Mouse (Mus musculus) gastrocnemius, postnatal 25 days (tissue): ENCODE results near the gene Adamts7. TPM values are rescaled to one million over a fixed set of nuclear protein-coding genes. Genes with fewer than 3 reads are reported as not detected.

Source experiments
- DNase-seq: peaks from one replicate; pipeline ENCODE4 v3.0.0; 2022
- total RNA-seq, 2 experiments: library from RNA; stranded (reverse); gene quantifications; 1 replicate in 1 of 2; 2 replicates in 1 of 2; pipeline ENCODE4 v1.2.3; 2021

The Adamts7 gene
- total RNA-seq, 2 experiments from 2014 or later, result 0.67 to 1.5 TPM

GRCm38 (mm10) chr9:90146869-90147268, 16.0 kb upstream of the Adamts7 start:
- no peak for DNase-seq

- peak; percentile 73 for DNase-seq
These were observed 485 bp upstream of the Adamts7 start for GRCm38 (mm10) chr9:90162243-90162925.

GRCm38 (mm10) chr9:90163749-90164095, 853 bp downstream of the Adamts7 start:
- no peak for DNase-seq

GRCm38 (mm10) chr9:90164670-90165453, 2.0 kb downstream of the Adamts7 start:
- DNase-seq, result no peak

GRCm38 (mm10) chr9:90165590-90165989, 2.7 kb downstream of the Adamts7 start:
- no peak for DNase-seq

GRCm38 (mm10) chr9:90166615-90167014, 3.7 kb downstream of the Adamts7 start:
- DNase-seq, result no peak

- DNase-seq, result no peak
These were observed 7.1 kb downstream of the Adamts7 start for GRCm38 (mm10) chr9:90169965-90170364.

GRCm38 (mm10) chr9:90171421-90171820, 8.6 kb downstream of the Adamts7 start:
- DNase-seq, result no peak

- no peak for DNase-seq
These were observed 9.9 kb downstream of the Adamts7 start for GRCm38 (mm10) chr9:90172528-90173321.

GRCm38 (mm10) chr9:90173330-90173729, 10.5 kb downstream of the Adamts7 start:
- DNase-seq, result no peak

- DNase-seq, result no peak
These were observed 16.5 kb downstream of the Adamts7 start for GRCm38 (mm10) chr9:90179409-90179808.

GRCm38 (mm10) chr9:90181656-90182388, 19.0 kb downstream of the Adamts7 start:
- DNase-seq, result no peak

- DNase-seq, result no peak
These were observed 20.0 kb downstream of the Adamts7 start for GRCm38 (mm10) chr9:90182636-90183421.

GRCm38 (mm10) chr9:90183550-90183949, 20.7 kb downstream of the Adamts7 start:
- no peak for DNase-seq

- no peak for DNase-seq
These were observed 21.2 kb downstream of the Adamts7 start for GRCm38 (mm10) chr9:90184116-90184515.

- DNase-seq, result no peak
These were observed 22.6 kb downstream of the Adamts7 start for GRCm38 (mm10) chr9:90185356-90185910.

GRCm38 (mm10) chr9:90188893-90189292, 26.0 kb downstream of the Adamts7 start:
- no peak for DNase-seq

GRCm38 (mm10) chr9:90189391-90189790, 26.5 kb downstream of the Adamts7 start:
- DNase-seq, result no peak

GRCm38 (mm10) chr9:90195000-90195399, 32.1 kb downstream of the Adamts7 start:
- DNase-seq, result no peak

GRCm38 (mm10) chr9:90196262-90196661, 33.4 kb downstream of the Adamts7 start:
- no peak for DNase-seq

GRCm38 (mm10) chr9:90197116-90197665, 34.3 kb downstream of the Adamts7 start:
- no peak for DNase-seq
